Mouse (Mus musculus) spleen, adult 2 months (tissue): ENCODE data around the gene Gm11060.

Source experiments
- CTCF ChIP-seq: fragments of 200-500 bp; IDR thresholded peaks from 2 replicates; pipeline ENCODE4 v1.5.1; 2011; ENCODE audit warnings: mild to moderate bottlenecking, inconsistent platforms; ENCODE audit not compliant: insufficient read depth, insufficient read length, insufficient replicate concordance; ENCODE audit errors: extremely low read depth
- POLR2A ChIP-seq: fragments of 200-500 bp; IDR thresholded peaks from 2 replicates; pipeline ENCODE4 v1.6.1; 2011; ENCODE audit warnings: low read depth, low read length, inconsistent platforms

DNA sequence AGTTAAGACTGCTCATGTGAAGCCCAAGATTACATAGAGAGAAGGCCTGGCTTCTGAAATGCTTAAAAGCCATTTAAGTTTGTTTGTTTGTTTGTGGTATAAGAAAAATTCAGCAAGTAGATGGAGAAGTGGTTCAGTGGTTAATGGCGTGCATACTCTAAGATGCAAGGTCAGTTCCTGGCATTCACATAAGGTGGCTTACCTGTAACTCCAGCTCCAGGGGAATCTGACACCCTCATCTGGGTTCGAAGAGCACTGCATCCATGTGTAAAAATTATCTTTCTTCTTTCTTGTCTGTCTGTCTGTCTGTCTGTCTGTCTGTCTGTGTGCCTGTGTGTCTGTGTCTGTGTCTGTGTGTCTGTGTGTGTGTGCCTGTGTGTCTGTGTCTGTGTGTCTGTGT is at the start of gene Gm11060:
- TF ChIP-seq CTCF (no peak), POLR2A (no peak)
